Mouse (Mus musculus): Measurements from ENCODE around the gene Flt4.
"Not testable (repeated sequence)": the region's sequence is repeated elsewhere in the genome, so short reads cannot be mapped to it uniquely, and the experiment has no call there.

Gene Flt4

GRCm38 (mm10) chr11:49608938-49609867, at the start of gene Flt4:
TSS of gene Flt4 (plus strand) at chr11:49609263.
- not testable (repeated sequence) for DNase-seq (ENCODE audit: low spot score)

GRCm38 (mm10) chr11:49575054-49575453, 34.0 kb upstream of the Flt4 start:
- peak; percentile 3 for DNase-seq (ENCODE audit: low spot score)

GRCm38 (mm10) chr11:49580452-49580851, 28.6 kb upstream of the Flt4 start:
- DNase-seq (ENCODE audit: low spot score), result not testable (repeated sequence)

GRCm38 (mm10) chr11:49590213-49590612, 18.9 kb upstream of the Flt4 start:
- DNase-seq (ENCODE audit: low spot score), result no peak

- not testable (repeated sequence) for DNase-seq (ENCODE audit: low spot score)
Observed at GRCm38 (mm10) chr11:49597149-49597548, 11.9 kb upstream of the Flt4 start.

- DNase-seq (ENCODE audit: low spot score), result not testable (repeated sequence)
Observed at GRCm38 (mm10) chr11:49608306-49608705, 757 bp upstream of the Flt4 start.

GRCm38 (mm10) chr11:49609868-49610824, 1.1 kb downstream of the Flt4 start:
- not testable (repeated sequence) for DNase-seq (ENCODE audit: low spot score)

GRCm38 (mm10) chr11:49611349-49611748, 2.3 kb downstream of the Flt4 start:
- DNase-seq (ENCODE audit: low spot score), result not testable (repeated sequence)

GRCm38 (mm10) chr11:49612154-49612553, 3.1 kb downstream of the Flt4 start:
- no peak for DNase-seq (ENCODE audit: low spot score)

- no peak for DNase-seq (ENCODE audit: low spot score)
Observed at GRCm38 (mm10) chr11:49613349-49613748, 4.3 kb downstream of the Flt4 start.

GRCm38 (mm10) chr11:49615856-49616725, 7.0 kb downstream of the Flt4 start:
- no peak for DNase-seq (ENCODE audit: low spot score)

- DNase-seq (ENCODE audit: low spot score), result no peak
Observed at GRCm38 (mm10) chr11:49618476-49618875, 9.4 kb downstream of the Flt4 start.

GRCm38 (mm10) chr11:49621953-49622352, 12.9 kb downstream of the Flt4 start:
- DNase-seq (ENCODE audit: low spot score), result no peak

GRCm38 (mm10) chr11:49624156-49624555, 15.1 kb downstream of the Flt4 start:
- no peak for DNase-seq (ENCODE audit: low spot score)

GRCm38 (mm10) chr11:49625863-49626262, 16.8 kb downstream of the Flt4 start:
- no peak for DNase-seq (ENCODE audit: low spot score)

- no peak for DNase-seq (ENCODE audit: low spot score)
Observed at GRCm38 (mm10) chr11:49626748-49627147, 17.7 kb downstream of the Flt4 start.

GRCm38 (mm10) chr11:49631154-49631553, 22.1 kb downstream of the Flt4 start:
- DNase-seq (ENCODE audit: low spot score), result no peak

GRCm38 (mm10) chr11:49632256-49632655, 23.2 kb downstream of the Flt4 start:
- DNase-seq (ENCODE audit: low spot score), result no peak

GRCm38 (mm10) chr11:49634101-49634500, 25.0 kb downstream of the Flt4 start:
- DNase-seq (ENCODE audit: low spot score), result no peak

GRCm38 (mm10) chr11:49635671-49636070, 26.6 kb downstream of the Flt4 start:
- no peak for DNase-seq (ENCODE audit: low spot score)

- DNase-seq (ENCODE audit: low spot score), result no peak
Observed at GRCm38 (mm10) chr11:49636449-49636848, 27.4 kb downstream of the Flt4 start.

All from c-Kit-positive CD71-positive TER-119-positive erythroid progenitor cells, embryonic 14.5 days (primary cell).